Mouse (Mus musculus) c-Kit-negative CD71-positive TER-119-positive erythroid progenitor cells, embryonic 14.5 days (primary cell): Measurements from ENCODE around the gene Mcidas.

ENCODE experiments used
- DNase-seq: peaks from one replicate; pipeline ENCODE4 v3.0.0-alpha.2; 2013; ENCODE audit warnings: low read depth, low spot score

Gene Mcidas

GRCm38 (mm10) chr13:112993531-112994152 is at the start of gene Mcidas:
Gene Mcidas, plus strand, starts transcription at chr13:112993845.
- no peak for DNase-seq

- no peak for DNase-seq
Observed at GRCm38 (mm10) chr13:112945312-112945711, 48.3 kb upstream of the Mcidas start.

GRCm38 (mm10) chr13:112945900-112946299 is 47.7 kb upstream of the Mcidas start:
- DNase-seq = no peak

- no peak for DNase-seq
Observed at GRCm38 (mm10) chr13:112954067-112954466, 39.6 kb upstream of the Mcidas start.

- no peak for DNase-seq
Observed at GRCm38 (mm10) chr13:112963081-112963480, 30.6 kb upstream of the Mcidas start.

- no peak for DNase-seq
Observed at GRCm38 (mm10) chr13:112964421-112964820, 29.2 kb upstream of the Mcidas start.

- DNase-seq = no peak
Observed at GRCm38 (mm10) chr13:112967267-112967666, 26.4 kb upstream of the Mcidas start.

- no peak for DNase-seq
Observed at GRCm38 (mm10) chr13:112976720-112977119, 16.9 kb upstream of the Mcidas start.

GRCm38 (mm10) chr13:112985605-112986450 is 7.8 kb upstream of the Mcidas start:
- no peak for DNase-seq

- DNase-seq = no peak
Observed at GRCm38 (mm10) chr13:112986451-112986950, 7.1 kb upstream of the Mcidas start.

GRCm38 (mm10) chr13:112987532-112987943 is 6.1 kb upstream of the Mcidas start, which contains the start of gene Ccno:
Gene Ccno, plus strand, starts transcription at chr13:112987802.
- no peak for DNase-seq

GRCm38 (mm10) chr13:112987991-112988390 is 5.7 kb upstream of the Mcidas start:
- DNase-seq = no peak

GRCm38 (mm10) chr13:112988866-112989265 is 4.8 kb upstream of the Mcidas start:
- no peak for DNase-seq

GRCm38 (mm10) chr13:112989541-112989940 is 4.1 kb upstream of the Mcidas start:
- DNase-seq = no peak

- no peak for DNase-seq
Observed at GRCm38 (mm10) chr13:112990346-112990745, 3.3 kb upstream of the Mcidas start.

GRCm38 (mm10) chr13:112994191-112994590 is 546 bp downstream of the Mcidas start:
- DNase-seq = no peak

- DNase-seq = no peak
Observed at GRCm38 (mm10) chr13:112996407-112996806, 2.8 kb downstream of the Mcidas start.

- DNase-seq = no peak
Observed at GRCm38 (mm10) chr13:112997369-112997768, 3.7 kb downstream of the Mcidas start.

GRCm38 (mm10) chr13:112998427-112999201 is 5.0 kb downstream of the Mcidas start:
- no peak for DNase-seq

- DNase-seq = no peak
Observed at GRCm38 (mm10) chr13:113000090-113000489, 6.4 kb downstream of the Mcidas start.

GRCm38 (mm10) chr13:113000576-113001318 is 7.1 kb downstream of the Mcidas start:
- no peak for DNase-seq
